Mouse (Mus musculus) ES-Bruce4 (cell line): ENCODE data around the gene Cyren.

Experiments used
- CTCF ChIP-seq: IDR thresholded peaks from one replicate; pipeline ENCODE4 v1.8.1; 2011; ENCODE audit warnings: low read depth, low read length
- EP300 ChIP-seq: IDR thresholded peaks from 2 replicates; pipeline ENCODE4 v1.6.1; 2011; ENCODE audit warnings: low read depth, low read length; ENCODE audit not compliant: insufficient read depth
- POLR2A ChIP-seq: IDR thresholded peaks from one replicate; pipeline ENCODE4 v1.8.1; 2011; ENCODE audit warnings: low read length; ENCODE audit not compliant: insufficient read depth

DNA sequence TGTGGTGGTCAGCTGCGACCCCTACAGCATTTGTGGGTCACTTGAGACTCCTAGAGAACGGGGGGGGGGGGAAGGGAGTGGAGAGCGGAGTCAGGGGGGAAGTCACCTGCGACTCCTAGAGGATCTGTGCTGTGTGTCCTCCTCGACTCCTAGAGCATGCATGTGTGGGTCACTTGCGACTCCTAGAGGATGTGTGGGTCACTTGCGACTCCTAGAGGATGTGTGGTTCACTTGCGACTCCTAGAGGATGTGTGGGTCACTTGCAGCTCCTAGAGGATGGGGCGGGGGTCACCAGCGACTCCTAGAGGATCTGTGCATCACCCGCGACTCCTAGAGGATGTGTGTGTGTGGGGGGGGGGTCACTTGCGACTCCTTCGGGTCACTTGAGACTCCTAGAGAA lies 44.1 kb upstream of the Cyren start:
- peak; percentile 98 for TF ChIP-seq CTCF
- TF ChIP-seq POLR2A, result no peak
- TF ChIP-seq EP300, result peak; percentile 57; the same call in 1 of the 2 replicates
